Mouse (Mus musculus): Measurements from ENCODE around the gene Zfp687.

Zfp687 gene

DNA sequence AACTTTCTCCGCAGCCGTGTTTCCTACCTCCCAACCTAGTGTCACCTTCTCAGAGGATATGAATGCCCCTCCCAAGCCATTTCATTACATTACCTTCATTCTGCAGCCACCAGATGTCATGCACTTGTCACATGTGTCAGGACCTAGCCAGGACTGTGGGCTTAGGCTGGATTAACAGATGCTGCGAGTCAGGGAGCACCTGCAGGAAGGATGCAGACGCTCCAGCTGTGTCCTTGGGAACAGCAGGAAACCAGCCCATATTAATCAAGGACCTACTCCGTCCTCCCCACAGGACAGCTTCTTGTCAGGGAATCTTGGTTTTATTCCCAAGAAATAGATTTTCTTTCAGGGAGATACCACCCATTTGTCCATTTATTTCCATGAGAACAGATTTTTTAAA is 54.9 kb downstream of the Zfp687 start:
- DNase-seq (ENCODE audit: extremely low spot score, low spot score): no peak

DNA sequence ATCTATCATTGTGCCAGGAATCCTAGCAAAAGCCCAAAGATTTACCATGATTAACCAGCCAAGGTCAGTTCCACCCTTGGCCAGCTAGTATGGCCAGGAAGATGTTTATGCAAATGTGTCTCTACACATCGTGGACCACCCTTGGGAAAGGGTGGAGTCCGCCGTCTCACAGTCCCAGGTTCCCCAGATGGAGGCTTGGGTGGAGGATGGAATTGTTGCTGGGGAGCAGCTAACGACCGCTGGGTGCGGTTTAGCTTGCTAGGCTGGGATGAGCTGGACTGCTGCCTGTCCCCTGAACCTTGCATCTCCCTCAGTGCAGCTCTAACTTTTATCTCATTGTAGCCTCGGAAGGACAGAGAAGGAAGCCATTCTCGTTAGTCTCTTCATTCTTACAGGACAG is 55.4 kb downstream of the Zfp687 start:
- no peak for DNase-seq (ENCODE audit: extremely low spot score, low spot score)

DNA sequence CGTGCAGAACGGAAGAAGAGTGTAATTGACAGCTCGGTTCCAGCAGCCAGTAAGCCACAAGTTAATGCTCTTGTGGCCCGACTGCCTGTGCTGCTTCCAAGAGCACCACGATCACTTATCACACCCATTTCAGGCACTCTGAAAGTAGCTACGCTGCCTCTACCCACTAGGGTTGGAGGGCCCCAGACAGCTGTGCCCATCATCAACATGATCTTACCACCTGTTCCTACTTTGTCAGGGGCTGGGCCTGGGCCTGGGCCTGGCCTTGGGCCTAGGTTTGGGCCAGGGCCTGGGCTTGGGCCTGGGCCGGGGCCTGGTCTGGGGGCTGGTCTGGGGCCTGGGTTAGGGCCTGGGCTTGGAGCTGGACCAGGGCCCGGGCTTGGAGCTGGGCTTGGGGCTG is 57.0 kb downstream of the Zfp687 start:
- no peak for DNase-seq (ENCODE audit: extremely low spot score, low spot score)

All from neural tube, embryonic 10.5 days (tissue).